Mouse (Mus musculus) erythroblast, embryonic 14.5 days (primary cell): ENCODE results near the gene Btnl10. TPM values are rescaled to one million over a fixed set of nuclear protein-coding genes. Genes with fewer than 3 reads are reported as not detected.

Experiments
- H3K27me3 ChIP-seq: 2 replicates; pipeline ENCODE4 v1.6.1; 2012; ENCODE audit warnings: inconsistent platforms; ENCODE audit not compliant: control insufficient read depth
- H3K36me3 ChIP-seq: 2 replicates; pipeline ENCODE4 v1.6.1; 2012; ENCODE audit warnings: mild to moderate bottlenecking, inconsistent platforms; ENCODE audit not compliant: control insufficient read depth
- H3K4me1 ChIP-seq: 2 replicates; pipeline ENCODE4 v1.6.1; 2012; ENCODE audit warnings: inconsistent platforms; ENCODE audit not compliant: control insufficient read depth
- H3K4me3 ChIP-seq: replicated peaks from 2 replicates; pipeline ENCODE3; 2012; ENCODE audit warnings: moderate library complexity, mild to moderate bottlenecking, inconsistent platforms
- H3K9me3 ChIP-seq: 2 replicates; pipeline ENCODE4 v1.6.1; 2012; ENCODE audit warnings: low read length, inconsistent platforms, mixed read lengths; ENCODE audit not compliant: control insufficient read depth
- GATA1 ChIP-seq: IDR thresholded peaks from 2 replicates; pipeline ENCODE4 v1.6.1; 2012; ENCODE audit warnings: low read length, inconsistent platforms, mixed read lengths
- TAL1 ChIP-seq: IDR thresholded peaks from 3 replicates; pipeline ENCODE4 v1.6.1; 2012; ENCODE audit warnings: low read length, inconsistent platforms, mixed read lengths
- polyA plus RNA-seq: library from polyadenylated mRNA; stranded (reverse); fragments of >175 nt; gene quantifications from 2 replicates; pipeline ENCODE4 v1.2.3, GENCODE M21; 2012

Btnl10 gene
- polyA plus RNA-seq, 1 experiment: 3.5 TPM

DNA sequence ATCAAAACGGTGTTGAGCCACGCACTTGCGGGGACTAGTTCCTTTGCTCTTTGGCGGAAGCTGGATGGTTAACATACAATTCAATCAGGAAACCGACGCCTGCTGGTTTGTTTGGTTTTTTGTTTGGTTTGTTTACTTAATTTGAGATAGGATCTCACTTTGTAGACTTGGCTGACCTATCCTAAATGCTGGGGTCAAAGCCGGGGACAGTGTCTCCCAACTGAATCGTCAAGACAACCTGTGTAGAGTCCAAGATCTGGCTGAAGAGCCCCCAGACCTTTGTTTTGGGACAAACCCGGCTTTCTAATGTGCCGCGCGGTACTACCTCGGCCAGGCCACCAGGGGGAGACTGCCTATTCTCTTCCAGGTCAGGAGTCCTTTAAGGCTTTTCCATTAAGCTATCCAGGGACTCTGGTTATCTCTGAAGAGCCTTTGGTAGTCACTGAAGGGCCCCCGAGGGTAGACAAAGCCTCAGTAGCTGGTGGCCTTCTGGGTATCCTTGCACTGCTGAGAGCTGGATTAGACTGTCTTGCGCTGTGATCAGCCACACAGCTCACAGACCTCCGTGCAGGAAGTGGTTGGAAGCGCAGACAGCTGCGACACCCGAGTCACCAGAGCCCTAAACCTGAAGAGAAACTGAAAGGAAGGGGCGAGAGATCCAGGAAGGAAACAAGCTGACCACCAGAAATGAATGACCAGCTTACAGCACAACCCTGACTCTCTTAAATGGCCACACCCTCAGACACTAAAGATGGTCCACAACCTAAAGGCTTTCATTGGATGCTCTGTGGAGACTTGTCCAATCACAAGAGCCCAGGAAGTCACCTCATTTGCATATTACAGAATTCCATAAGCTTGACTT, 10.3 kb downstream of the Btnl10 start:
- peaks cover 57% of the 10 kb centered on the region for H3K36me3 ChIP-seq
- no peaks in the 10 kb centered on the region; the same call in 1 of the 2 replicates for H3K27me3 ChIP-seq
- TF ChIP-seq GATA1 (no peak), TAL1 (no peak)
- peaks cover 54% of the 10 kb centered on the region for H3K4me1 ChIP-seq
- no peaks in the 10 kb centered on the region for H3K9me3 ChIP-seq
- H3K4me3 ChIP-seq: peak overlapping the region; percentile 66

DNA sequence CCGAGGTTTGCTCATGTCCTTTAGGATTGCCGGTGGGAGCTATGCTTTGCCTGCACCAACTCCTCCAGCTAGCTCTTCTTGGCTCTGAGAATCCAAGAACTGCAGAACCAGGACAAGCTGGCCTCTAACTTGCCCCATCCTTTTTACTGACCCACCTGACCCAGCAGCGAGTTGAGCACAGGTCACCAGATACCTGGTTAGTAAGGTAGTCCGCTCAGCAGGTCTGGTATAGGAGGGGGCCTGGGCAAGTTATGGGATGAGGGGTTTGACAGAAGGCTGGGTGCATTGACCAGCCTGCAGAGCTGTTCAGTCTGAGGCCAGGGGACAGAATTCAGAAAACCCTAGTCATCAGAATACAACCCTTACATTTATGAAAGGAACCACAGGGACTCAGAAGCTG, 11.3 kb downstream of the Btnl10 start:
- Histone ChIP-seq H3K4me3 (no peak overlapping the region), H3K36me3 (peaks cover 57% of the 10 kb centered on the region), H3K9me3 (no peaks in the 10 kb centered on the region), H3K27me3 (no peaks in the 10 kb centered on the region), H3K4me1 (peaks cover 54% of the 10 kb centered on the region)
- TF ChIP-seq TAL1 (no peak), GATA1 (no peak)

DNA sequence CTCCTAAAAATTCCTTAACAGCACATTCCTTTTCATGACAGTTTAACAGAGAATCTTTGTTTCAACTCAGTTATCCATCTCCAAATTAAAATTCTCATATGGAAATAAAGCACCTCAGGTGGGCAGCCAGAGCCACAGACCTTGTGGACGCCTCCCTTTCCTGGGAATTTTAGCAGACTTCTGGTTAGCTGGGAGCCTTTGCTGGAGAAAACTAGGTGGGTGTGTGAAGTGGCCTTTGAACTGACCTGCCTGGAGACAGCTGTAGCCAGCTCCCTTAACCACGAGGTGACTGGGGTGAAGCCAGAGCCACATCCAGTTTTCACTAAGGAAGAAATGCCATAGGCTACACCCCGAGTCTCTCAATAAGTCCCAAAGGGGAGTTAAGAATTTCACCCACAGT, 11.9 kb downstream of the Btnl10 start:
- peaks cover 57% of the 10 kb centered on the region for H3K36me3 ChIP-seq
- no peak overlapping the region for H3K4me3 ChIP-seq
- no peaks in the 10 kb centered on the region for H3K9me3 ChIP-seq
- TF ChIP-seq TAL1 (no peak), GATA1 (no peak)
- peaks cover 54% of the 10 kb centered on the region for H3K4me1 ChIP-seq
- H3K27me3 ChIP-seq: no peaks in the 10 kb centered on the region

DNA sequence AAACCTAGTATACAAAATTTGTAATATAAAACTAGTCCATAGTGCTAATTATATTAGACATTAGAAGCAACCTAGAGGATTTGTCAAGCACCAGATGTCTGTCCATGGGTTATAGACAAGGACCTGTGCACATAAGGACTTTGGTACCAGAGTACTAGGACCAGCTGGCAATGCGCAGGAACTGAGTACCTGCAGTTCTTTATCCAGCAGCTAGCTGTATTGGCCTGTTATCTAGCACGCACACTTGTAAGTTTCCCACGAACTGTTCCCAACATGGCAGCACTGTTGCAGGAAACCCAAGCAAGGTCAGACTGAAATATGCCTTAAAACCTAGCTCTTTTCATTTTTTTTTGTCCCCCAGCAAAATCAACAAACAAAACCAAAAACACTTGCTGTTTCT, 12.5 kb downstream of the Btnl10 start:
- H3K36me3 ChIP-seq: peaks cover 56% of the 10 kb centered on the region
- peaks cover 55% of the 10 kb centered on the region for H3K4me1 ChIP-seq
- TF ChIP-seq TAL1: no peak
- TF ChIP-seq GATA1: 0 out of 2 replicates have a peak, but pooled peaks have one; percentile 12
- H3K9me3 ChIP-seq: no peaks in the 10 kb centered on the region
- no peaks in the 10 kb centered on the region for H3K27me3 ChIP-seq
- H3K4me3 ChIP-seq: no peak overlapping the region

DNA sequence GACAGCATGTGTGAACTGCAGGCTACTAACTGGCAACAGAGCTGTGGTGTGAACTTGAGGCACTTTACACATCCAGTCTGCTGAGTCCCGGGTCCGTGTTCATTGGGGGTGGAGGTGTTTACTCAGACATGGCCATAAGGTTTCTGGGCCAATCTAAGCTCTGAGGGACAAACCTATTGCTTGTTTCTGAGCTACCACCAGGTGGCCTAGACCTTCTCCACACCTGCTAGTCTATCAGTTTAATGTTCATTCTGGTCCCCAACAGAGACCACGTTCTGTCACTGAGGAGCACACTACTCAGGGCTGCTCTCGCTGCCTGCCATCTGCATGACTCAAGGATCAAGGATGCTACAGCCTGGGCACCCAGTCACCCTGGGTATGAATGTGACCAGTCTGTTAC, 13.9 kb downstream of the Btnl10 start:
- Histone ChIP-seq H3K4me3 (no peak overlapping the region), H3K27me3 (no peaks in the 10 kb centered on the region), H3K36me3 (peaks cover 64% of the 10 kb centered on the region), H3K9me3 (no peaks in the 10 kb centered on the region), H3K4me1 (peaks cover 64% of the 10 kb centered on the region)
- TF ChIP-seq TAL1 (no peak), GATA1 (no peak)

DNA sequence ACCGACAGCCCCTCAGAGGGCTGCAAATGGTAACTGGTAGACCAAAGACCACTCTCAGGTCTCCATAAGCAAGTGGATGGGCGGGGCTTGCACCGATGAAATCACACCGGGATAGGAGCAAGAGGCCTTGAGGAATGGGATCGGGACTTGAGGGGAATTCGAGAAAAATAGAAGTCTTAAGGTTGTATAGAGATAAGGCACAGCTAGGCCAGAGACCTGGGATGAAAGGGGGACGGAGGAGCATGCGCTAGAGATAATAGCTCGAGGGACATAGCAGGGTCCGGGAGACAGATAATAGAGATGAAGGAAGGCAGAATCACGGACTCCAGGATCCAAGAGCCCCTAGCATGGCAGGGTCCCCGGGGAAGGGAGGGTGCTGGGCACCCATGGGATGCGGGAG, 20.2 kb downstream of the Btnl10 start:
- Histone ChIP-seq H3K36me3 (peaks cover 45% of the 10 kb centered on the region), H3K4me3 (peak overlapping the region; percentile 83), H3K4me1 (peaks cover 41% of the 10 kb centered on the region), H3K9me3 (0 out of 2 replicates have a peak, but pooled peaks cover 2% of the 10 kb centered on the region), H3K27me3 (peaks cover 19% of the 10 kb centered on the region)
- TF ChIP-seq GATA1 (no peak), TAL1 (no peak)

DNA sequence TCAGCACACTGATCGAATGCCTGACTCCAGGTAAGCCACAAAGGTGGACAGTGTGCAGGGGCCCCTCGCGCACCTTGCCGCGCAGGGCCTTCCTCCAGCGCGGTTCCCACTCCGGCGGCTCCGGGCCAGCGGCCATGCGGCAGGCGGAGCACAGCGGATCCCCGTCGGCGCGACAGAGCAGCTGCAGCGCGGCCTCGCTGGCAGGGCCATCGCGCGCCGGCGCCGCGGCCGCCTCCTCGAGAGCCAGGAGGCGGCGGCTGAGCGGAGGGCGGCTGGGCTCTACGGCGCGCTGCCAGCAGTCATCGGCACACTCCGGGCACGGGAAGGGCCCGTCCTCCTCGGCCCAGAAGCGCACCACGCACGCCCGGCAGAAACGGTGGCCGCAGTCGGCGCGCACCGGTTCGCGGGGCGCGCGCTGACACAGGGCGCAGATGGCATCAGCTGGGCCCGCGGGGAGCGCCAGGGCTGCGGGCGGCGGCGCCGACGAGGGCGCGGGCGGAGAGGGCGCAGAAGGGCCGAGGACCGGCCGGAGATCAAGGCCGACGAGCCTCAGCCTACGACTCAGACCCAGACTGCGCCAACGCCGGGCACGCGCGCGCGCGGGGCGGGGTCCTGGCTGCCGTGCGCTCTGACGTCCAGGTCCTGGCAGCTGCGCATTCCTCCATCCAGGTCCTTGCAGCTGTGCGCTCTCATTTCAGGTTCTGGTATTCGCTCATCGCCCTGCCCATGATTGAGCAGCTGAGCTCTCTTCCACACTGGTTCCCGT, 20.8 kb downstream of the Btnl10 start, which contains the start of gene Rnf187:
Rnf187 (minus strand) TSS at position 595 of the 766 bp plus-strand sequence.
- 0 out of 2 replicates have a peak, but pooled peaks cover 2% of the 10 kb centered on the region for H3K9me3 ChIP-seq
- H3K4me3 ChIP-seq: peak within 1 kb of the TSS; percentile 83
- peaks cover 25% of the 10 kb centered on the region for H3K27me3 ChIP-seq
- peaks cover 39% of the 10 kb centered on the region for H3K36me3 ChIP-seq
- TF ChIP-seq GATA1 (no peak), TAL1 (no peak)
- H3K4me1 ChIP-seq: peaks cover 41% of the 10 kb centered on the region

DNA sequence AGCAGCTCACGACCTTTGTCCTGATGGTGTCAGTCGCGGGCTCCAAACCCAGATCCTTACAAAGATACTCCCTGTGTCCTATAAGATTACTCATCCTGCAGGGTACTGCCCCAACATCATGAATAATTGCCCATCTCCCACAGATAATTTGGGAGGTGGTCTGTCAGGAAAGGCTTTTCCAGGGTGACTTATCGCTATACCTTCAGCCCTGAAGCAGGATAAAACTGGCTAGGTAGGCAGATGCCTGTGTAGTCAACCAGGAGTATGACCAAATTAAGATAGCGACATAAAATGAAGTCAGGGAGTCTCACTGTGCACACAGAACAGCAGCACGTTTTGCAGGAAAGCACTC, 21.4 kb downstream of the Btnl10 start:
- peak overlapping the region; percentile 83 for H3K4me3 ChIP-seq
- peaks cover 34% of the 10 kb centered on the region for H3K36me3 ChIP-seq

DNA sequence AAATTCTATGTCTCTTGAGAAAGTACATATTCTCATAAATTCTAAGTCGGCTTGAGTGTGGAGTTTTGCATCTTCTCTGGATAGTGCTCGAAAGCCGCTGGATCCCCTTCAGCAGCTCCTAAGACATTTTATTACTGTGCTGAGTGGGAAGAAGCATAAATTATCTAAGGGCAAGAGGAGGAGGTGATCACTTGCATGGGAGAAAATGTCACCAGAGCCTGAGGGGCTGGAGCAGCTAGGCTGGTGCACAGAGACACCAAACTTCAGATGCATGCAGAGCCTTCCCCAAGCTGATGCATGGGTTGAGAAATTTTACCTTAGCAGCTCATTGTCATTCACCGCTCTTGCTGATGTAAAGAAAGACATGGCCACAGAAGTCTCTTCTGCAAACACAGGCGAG, 26.4 kb downstream of the Btnl10 start:
- Histone ChIP-seq H3K4me3 (no peak overlapping the region), H3K27me3 (peaks cover 82% of the 10 kb centered on the region), H3K36me3 (no peaks in the 10 kb centered on the region), H3K4me1 (peaks cover 21% of the 10 kb centered on the region), H3K9me3 (0 out of 2 replicates have a peak, but pooled peaks cover 4% of the 10 kb centered on the region)
- TF ChIP-seq TAL1: no peak

More for the DNA sequence above, 21.4 kb downstream of the Btnl10 start:
- no peak for TF ChIP-seq TAL1
- TF ChIP-seq GATA1: no peak
- Histone ChIP-seq H3K9me3 (0 out of 2 replicates have a peak, but pooled peaks cover 2% of the 10 kb centered on the region), H3K27me3 (peaks cover 31% of the 10 kb centered on the region), H3K4me1 (peaks cover 41% of the 10 kb centered on the region)
